Mouse (Mus musculus): ENCODE measurements around the gene Dlgap1.
A peak's percentile ranks its signal among the peaks of the same experiment; 100 is the strongest.

Gene Dlgap1

GRCm38 (mm10) chr17:70339821-70340220, 370.9 kb downstream of the Dlgap1 start:
- no peak for DNase-seq (ENCODE audit: low spot score in 2 of 2)

- DNase-seq (ENCODE audit: low spot score in 2 of 2): no peak
Measured at GRCm38 (mm10) chr17:70341230-70341629, 372.4 kb downstream of the Dlgap1 start.

- DNase-seq (ENCODE audit: low spot score in 2 of 2): peak in 1 of 2 experiments; percentile 47
Measured at GRCm38 (mm10) chr17:70341920-70342319, 373.0 kb downstream of the Dlgap1 start.

GRCm38 (mm10) chr17:70347403-70347802, 378.5 kb downstream of the Dlgap1 start:
- DNase-seq (ENCODE audit: low spot score in 2 of 2): no peak

GRCm38 (mm10) chr17:70363561-70363960, 394.7 kb downstream of the Dlgap1 start:
- peak; percentile 48 to 83 for DNase-seq (ENCODE audit: low spot score in 2 of 2)

GRCm38 (mm10) chr17:70363971-70364370, 395.1 kb downstream of the Dlgap1 start:
- no peak for DNase-seq (ENCODE audit: low spot score in 2 of 2)

GRCm38 (mm10) chr17:70369124-70369523, 400.3 kb downstream of the Dlgap1 start:
- no peak for DNase-seq (ENCODE audit: low spot score in 2 of 2)

GRCm38 (mm10) chr17:70377020-70377419, 408.1 kb downstream of the Dlgap1 start:
- peak in 1 of 2 experiments; percentile 62 for DNase-seq (ENCODE audit: low spot score in 2 of 2)

- no peak for DNase-seq (ENCODE audit: low spot score in 2 of 2)
Measured at GRCm38 (mm10) chr17:70388447-70388846, 419.6 kb downstream of the Dlgap1 start.

GRCm38 (mm10) chr17:70397220-70397619, 428.3 kb downstream of the Dlgap1 start:
- no peak for DNase-seq (ENCODE audit: low spot score in 2 of 2)

- DNase-seq (ENCODE audit: low spot score in 2 of 2): no peak
Measured at GRCm38 (mm10) chr17:70397708-70398107, 428.8 kb downstream of the Dlgap1 start.

GRCm38 (mm10) chr17:70401909-70402308, 433.0 kb downstream of the Dlgap1 start:
- DNase-seq (ENCODE audit: low spot score in 2 of 2): no peak

GRCm38 (mm10) chr17:70403750-70404149, 434.9 kb downstream of the Dlgap1 start:
- no peak for DNase-seq (ENCODE audit: low spot score in 2 of 2)

GRCm38 (mm10) chr17:70414202-70414601, 445.3 kb downstream of the Dlgap1 start:
- no peak for DNase-seq (ENCODE audit: low spot score in 2 of 2)

GRCm38 (mm10) chr17:70427866-70428265, 459.0 kb downstream of the Dlgap1 start:
- no peak for DNase-seq (ENCODE audit: low spot score in 2 of 2)

GRCm38 (mm10) chr17:70429746-70430451, 461.0 kb downstream of the Dlgap1 start:
- peak; percentile 80 to 88 for DNase-seq (ENCODE audit: low spot score in 2 of 2)

- DNase-seq (ENCODE audit: low spot score in 2 of 2): peak; percentile 56 to 77
Measured at GRCm38 (mm10) chr17:70430452-70430787, 461.5 kb downstream of the Dlgap1 start.

GRCm38 (mm10) chr17:70432834-70433233, 464.0 kb downstream of the Dlgap1 start:
- DNase-seq (ENCODE audit: low spot score in 2 of 2): no peak

- DNase-seq (ENCODE audit: low spot score in 2 of 2): no peak
Measured at GRCm38 (mm10) chr17:70434549-70434948, 465.7 kb downstream of the Dlgap1 start.

- no peak for DNase-seq (ENCODE audit: low spot score in 2 of 2)
Measured at GRCm38 (mm10) chr17:70435612-70436011, 466.7 kb downstream of the Dlgap1 start.

- DNase-seq (ENCODE audit: low spot score in 2 of 2): no peak
Measured at GRCm38 (mm10) chr17:70437229-70437628, 468.4 kb downstream of the Dlgap1 start.

GRCm38 (mm10) chr17:70442976-70443375, 474.1 kb downstream of the Dlgap1 start:
- peak in 1 of 2 experiments; percentile 75 for DNase-seq (ENCODE audit: low spot score in 2 of 2)

- DNase-seq (ENCODE audit: low spot score in 2 of 2): peak; percentile 75 to 87
Measured at GRCm38 (mm10) chr17:70446451-70446850, 477.6 kb downstream of the Dlgap1 start.

GRCm38 (mm10) chr17:70455036-70455435, 486.2 kb downstream of the Dlgap1 start:
- no peak for DNase-seq (ENCODE audit: low spot score in 2 of 2)
